Mouse (Mus musculus) erythroblast, embryonic 14.5 days (primary cell): ENCODE results near the gene Bach2.

ENCODE experiments used
- GATA1 ChIP-seq: IDR thresholded peaks from 2 replicates; pipeline ENCODE4 v1.6.1; 2012; ENCODE audit warnings: low read length, inconsistent platforms, mixed read lengths
- TAL1 ChIP-seq: IDR thresholded peaks from 3 replicates; pipeline ENCODE4 v1.6.1; 2012; ENCODE audit warnings: low read length, inconsistent platforms, mixed read lengths

DNA sequence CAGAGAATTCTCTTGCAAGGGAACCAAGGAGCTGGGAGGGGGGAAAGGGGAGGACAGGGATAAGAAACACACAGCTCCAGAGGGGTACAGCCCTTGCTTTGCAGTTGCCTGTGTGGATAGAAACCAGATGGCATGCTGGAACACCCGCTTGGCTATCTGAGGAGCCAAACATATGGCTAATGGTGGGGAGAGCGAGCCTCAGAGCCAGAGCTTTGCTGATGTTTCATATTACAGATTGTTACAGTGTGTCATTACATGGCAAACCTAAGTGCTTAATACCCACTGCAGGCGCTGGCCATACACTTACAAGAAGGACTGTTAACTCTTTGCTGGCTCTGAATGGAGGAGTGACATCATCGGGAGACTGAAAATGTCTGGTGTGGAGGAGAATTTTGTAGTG, 64.5 kb downstream of the Bach2 start:
- TF ChIP-seq GATA1 (no peak), TAL1 (no peak)
